Mouse (Mus musculus): Measurements from ENCODE around the gene Gm3072. TPM values are rescaled to one million over a fixed set of nuclear protein-coding genes. Genes with fewer than 3 reads are reported as not detected.
"Not testable (repeated sequence)": the region's sequence is repeated elsewhere in the genome, so short reads cannot be mapped to it uniquely, and the experiment has no call there.

Gm3072 gene
- total RNA-seq (2021): not detected
- long read RNA-seq, experiment 1: 0 reads
- long read RNA-seq, experiment 2: 0 reads

DNA sequence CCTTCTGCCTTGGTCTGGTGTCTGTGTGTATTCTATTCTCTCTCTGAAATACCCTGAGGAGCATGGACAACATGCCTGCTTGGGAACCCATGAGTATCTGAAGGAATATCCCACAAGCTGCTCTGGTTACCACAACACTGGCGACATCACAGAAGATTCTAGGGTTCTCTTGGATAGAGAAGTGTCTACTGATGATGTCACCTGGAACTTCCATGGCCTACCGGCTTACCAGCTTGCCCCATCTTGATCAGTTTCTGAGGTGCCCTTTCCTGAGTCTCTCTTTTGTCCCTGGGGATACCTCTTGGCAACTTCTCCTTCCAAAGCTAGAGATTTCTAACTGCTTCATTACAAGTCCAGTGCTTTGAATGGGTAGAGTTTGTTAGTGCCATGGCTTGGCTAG lies at the start of gene Gm3072:
Gene Gm3072 (minus strand): TSS at position 101 of the 400 bp plus-strand sequence.
- not testable (repeated sequence) for DNase-seq

DNA sequence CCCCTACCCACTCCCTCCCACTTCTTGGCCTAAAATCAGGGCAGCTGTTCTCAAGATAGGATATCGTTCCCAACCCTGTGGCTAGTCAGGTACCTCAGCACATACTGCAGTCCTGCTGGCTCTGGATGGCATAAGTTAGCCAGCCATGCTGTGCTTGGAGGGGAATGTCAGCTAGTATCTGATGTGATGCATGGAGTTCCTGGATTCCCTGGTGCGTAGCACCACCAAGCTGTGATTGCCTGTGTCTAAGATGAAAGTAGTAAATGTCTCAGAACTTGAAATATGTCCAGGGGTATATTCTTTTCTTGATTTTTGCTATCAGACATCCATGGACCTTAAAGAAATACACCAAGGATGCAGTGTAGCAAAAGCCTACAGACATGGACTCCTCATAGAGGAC lies 23.8 kb upstream of the Gm3072 start:
- not testable (repeated sequence) for DNase-seq

DNA sequence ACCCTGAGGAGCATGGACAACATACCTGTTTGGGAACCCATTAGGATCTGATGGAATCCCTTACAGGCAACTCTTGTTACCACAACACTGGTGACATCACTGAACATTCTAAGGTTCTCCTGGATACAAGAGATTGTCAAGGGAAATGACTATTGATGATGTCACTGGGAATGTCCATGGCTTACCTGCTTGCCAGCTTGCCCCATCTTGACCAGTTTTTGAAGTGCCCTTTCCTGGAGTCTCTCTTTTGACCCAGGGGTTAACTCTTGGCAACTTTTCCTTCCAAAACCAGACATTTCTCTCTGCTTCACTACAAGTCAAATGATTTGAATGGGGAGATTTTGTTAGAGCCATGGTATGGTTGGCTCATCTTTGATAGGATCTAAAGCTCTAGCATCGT lies 22.0 kb upstream of the Gm3072 start, which contains the start of gene Gm3676:
Gene Gm3676 (minus strand): TSS at position 101 of the 400 bp plus-strand sequence.
- DNase-seq: not testable (repeated sequence)

DNA sequence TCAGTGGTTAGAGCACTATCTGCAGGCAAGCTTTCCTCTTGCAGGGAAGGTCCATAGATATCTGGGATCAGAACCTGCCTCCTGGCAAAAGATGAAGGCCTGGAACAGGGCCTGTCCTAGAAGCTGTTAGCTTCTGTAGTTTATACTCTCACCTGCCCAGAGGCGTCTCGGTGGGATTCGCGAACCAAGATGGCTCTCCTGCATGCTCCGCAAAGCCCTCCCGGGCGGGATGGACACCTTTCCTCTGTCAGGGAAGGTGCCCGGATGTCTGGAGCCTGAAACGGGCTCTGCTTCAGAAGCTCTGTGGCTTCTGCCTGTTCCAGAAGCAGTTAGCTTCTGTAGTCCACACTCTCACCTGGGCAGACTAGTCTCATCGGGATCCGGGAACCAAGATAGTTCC lies 5.7 kb upstream of the Gm3072 start:
- not testable (repeated sequence) for DNase-seq

DNA sequence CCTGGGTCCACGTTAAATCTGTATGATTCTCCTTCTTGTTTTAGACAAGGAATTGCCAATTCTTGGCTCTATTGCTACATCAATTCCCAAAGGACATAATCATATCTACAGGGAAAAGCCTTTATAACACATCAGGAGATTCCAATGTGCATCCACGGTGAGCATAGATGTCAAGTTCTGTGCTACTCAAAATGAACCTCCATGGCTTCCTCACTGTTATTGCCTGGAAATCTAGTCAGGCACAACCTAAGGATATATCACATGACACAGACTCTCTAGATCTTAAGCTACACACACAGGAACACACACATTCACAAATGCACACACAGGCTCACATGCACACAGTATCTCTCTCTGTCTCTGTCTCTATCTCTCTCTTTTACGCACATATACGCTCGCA lies 1.9 kb downstream of the Gm3072 start:
- DNase-seq: not testable (repeated sequence)

DNA sequence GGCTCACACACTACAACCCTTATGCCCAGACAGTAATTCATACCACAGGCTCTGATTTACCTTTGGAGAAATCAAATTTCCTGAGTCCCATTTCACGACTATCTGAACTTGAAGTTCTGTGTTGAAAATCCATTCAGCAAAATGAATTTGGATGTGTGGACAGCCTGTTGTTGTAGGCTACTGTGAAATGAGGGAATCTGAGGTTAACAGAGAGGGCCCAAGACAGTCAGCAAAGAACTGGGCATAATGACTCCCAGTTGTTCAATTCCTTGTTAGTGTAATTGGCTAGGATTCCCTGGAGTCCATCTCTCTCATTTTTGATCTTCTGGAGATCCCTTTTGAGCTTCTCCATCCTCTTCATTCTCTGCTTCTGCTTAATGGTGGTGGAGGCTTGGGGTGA lies 13.7 kb downstream of the Gm3072 start:
- peak in 1 of 2 experiments; percentile 6 for DNase-seq

DNA sequence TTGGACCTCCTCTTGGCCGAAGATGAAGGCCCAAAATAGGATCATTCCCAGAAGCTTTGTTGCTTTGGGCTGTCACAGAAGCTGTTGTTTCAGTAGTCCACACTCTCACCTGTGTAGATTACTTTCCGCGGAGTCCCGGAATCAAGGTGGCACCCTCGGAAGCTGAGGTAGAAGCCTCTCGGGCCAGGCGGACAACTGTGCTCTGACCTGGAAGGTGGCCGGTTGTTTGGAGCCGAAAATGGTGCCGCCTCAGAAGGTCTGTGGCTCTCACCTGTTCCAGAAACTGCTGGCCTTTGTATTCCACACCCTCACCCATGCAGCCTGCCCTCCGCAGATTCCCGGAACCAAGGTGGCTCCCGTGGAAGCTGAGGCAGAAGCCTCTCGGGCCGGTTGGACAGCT lies 23.5 kb downstream of the Gm3072 start:
- not testable (repeated sequence) for DNase-seq

DNA sequence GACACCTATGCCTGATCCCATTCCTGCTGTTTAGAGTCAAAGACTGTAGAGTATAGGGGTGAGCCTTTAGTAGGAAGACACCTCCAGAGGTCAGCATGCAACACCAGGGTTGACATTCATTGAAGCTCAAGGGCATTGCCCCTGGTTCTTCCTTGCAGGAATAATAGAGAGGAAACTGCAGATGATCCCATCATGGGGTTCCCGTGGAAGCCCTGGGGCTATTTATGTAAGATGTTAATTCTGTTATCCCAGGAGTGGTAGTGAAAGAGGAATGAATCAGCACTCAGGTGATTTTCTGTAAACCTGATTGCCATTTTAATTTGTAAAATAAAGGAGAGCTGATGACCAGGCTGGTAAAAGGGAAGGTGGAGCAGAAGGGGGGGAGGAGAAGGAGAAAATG lies 38.1 kb downstream of the Gm3072 start:
- not testable (repeated sequence) for DNase-seq

DNA sequence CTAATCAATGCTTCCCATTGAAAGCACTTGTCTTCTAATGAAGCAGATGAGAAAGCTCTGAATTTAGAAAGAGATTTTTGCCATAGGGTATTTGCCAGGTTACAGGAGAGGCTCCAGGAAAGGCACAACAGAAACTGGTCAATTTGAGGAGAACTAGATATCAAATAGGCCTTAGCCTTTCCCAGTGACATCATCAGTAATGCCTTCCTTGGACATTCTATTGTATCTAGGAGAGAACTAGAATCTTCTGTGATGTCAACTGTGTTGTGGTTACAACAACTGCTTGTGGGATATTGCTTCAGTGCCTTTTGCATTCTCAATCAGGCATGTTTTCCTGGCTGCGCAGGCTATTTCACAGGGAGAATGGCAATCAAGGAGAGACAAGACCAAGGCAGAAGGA lies 51.5 kb downstream of the Gm3072 start, which contains the start of gene 1700049E17Rik2:
Gene 1700049E17Rik2 (plus strand): TSS at position 301 of the 400 bp plus-strand sequence.
- not testable (repeated sequence) for DNase-seq

Other genes with a start within 250 kb of the Gm3072 start
- gene Gm7945, start 238.2 kb downstream of the Gm3072 start, total RNA-seq (2021): not detected
- gene Gm6482, start 216.3 kb downstream of the Gm3072 start, total RNA-seq (2021): not detected
- gene Gm7954, start 171.1 kb downstream of the Gm3072 start, total RNA-seq (2021): not detected
- gene Gm3486, start 135.1 kb downstream of the Gm3072 start, total RNA-seq (2021): not detected
- gene Gm7970, start 69.0 kb downstream of the Gm3072 start, total RNA-seq (2021): not detected
- gene 1700049E17Rik2, start 51.4 kb downstream of the Gm3072 start, total RNA-seq (2021): not detected
- not detected for gene Gm3676, start 21.9 kb upstream of the Gm3072 start, total RNA-seq (2021)
- gene Gm8068, start 77.3 kb upstream of the Gm3072 start, total RNA-seq (2021): not detected
- not detected for gene Gm7929, start 126.0 kb upstream of the Gm3072 start, total RNA-seq (2021)
- not detected for gene Gm47189, start 147.8 kb upstream of the Gm3072 start, total RNA-seq (2021)